Mouse (Mus musculus) limb, embryonic 10.5 days (tissue): ENCODE measurements around the gene Rab11fip4. TPM values are rescaled to one million over a fixed set of nuclear protein-coding genes. Genes with fewer than 3 reads are reported as not detected.

Experiments used
- DNase-seq: peaks from one replicate; pipeline ENCODE4 v3.0.0-alpha.2; 2017; ENCODE audit warnings: low spot score
- H3K27ac ChIP-seq: fragments of 300-500 bp; sonication (generic); 2 replicates; pipeline ENCODE4 v1.5.1; 2016; ENCODE audit warnings: mild to moderate bottlenecking
- H3K27me3 ChIP-seq: fragments of 300-500 bp; sonication (generic); 2 replicates; pipeline ENCODE4 v1.6.1; 2016; ENCODE audit warnings: low read depth, mild to moderate bottlenecking; ENCODE audit not compliant: poor library complexity, severe bottlenecking
- H3K36me3 ChIP-seq: fragments of 300-500 bp; sonication (generic); 2 replicates; pipeline ENCODE4 v1.6.1; 2016; ENCODE audit warnings: mild to moderate bottlenecking, moderate library complexity
- H3K4me1 ChIP-seq: fragments of 300-500 bp; sonication (generic); 2 replicates; pipeline ENCODE4 v1.6.1; 2016
- H3K4me3 ChIP-seq: fragments of 300-500 bp; sonication (generic); 2 replicates; pipeline ENCODE4 v1.5.1; 2016; ENCODE audit warnings: mild to moderate bottlenecking, moderate library complexity
- H3K9me3 ChIP-seq: fragments of 300-500 bp; sonication (generic); replicated peaks from 2 replicates; pipeline ENCODE4 v1.6.1; 2016; ENCODE audit warnings: mild to moderate bottlenecking
- WGBS: fragments of 180-500 bp; shearing (Covaris S2); methylation state at CpG from one replicate; pipeline ENCODE4 v1.1.7; 2016; 5-methylcytosine and 5-hydroxymethylcytosine counted together
- polyA plus RNA-seq: library from polyadenylated mRNA; unstranded; fragments of >200 nt; fragmentation: Nextera tagmentation; extraction: Ambion mirVana; gene quantifications from 2 replicates; pipeline ENCODE4 v1.2.1, GENCODE M21; 2016

The Rab11fip4 gene
- polyA plus RNA-seq, 1 experiment from 2014 or later = 13.4 TPM

GRCm38 (mm10) chr11:79663158-79663557 lies 72.1 kb downstream of the Rab11fip4 start:
- Histone ChIP-seq H3K27ac (no peak overlapping the region), H3K4me1 (peaks cover 47% of the 10 kb centered on the region), H3K4me3 (0 out of 2 replicates have a peak overlapping the region, but pooled peaks have one; percentile 11), H3K27me3 (peaks cover 14% of the 10 kb centered on the region; the same call in 1 of the 2 replicates), H3K36me3 (no peaks in the 10 kb centered on the region; the same call in 1 of the 2 replicates), H3K9me3 (no peaks in the 10 kb centered on the region)
- WGBS = 88% methylated on average over 9 of the region's 9 CpGs
- DNase-seq = no peak

- Histone ChIP-seq H3K9me3 (no peaks in the 10 kb centered on the region), H3K27ac (no peak overlapping the region), H3K27me3 (peaks cover 14% of the 10 kb centered on the region; the same call in 1 of the 2 replicates), H3K4me1 (peaks cover 48% of the 10 kb centered on the region), H3K4me3 (no peak overlapping the region), H3K36me3 (no peaks in the 10 kb centered on the region; the same call in 1 of the 2 replicates)
- 85% methylated on average over 7 of the region's 7 CpGs for WGBS
- DNase-seq = no peak
Measured at GRCm38 (mm10) chr11:79663570-79663969, 72.6 kb downstream of the Rab11fip4 start.

- H3K4me1 ChIP-seq = peaks cover 61% of the 10 kb centered on the region
Measured at GRCm38 (mm10) chr11:79666544-79666943, 75.5 kb downstream of the Rab11fip4 start.

GRCm38 (mm10) chr11:79669210-79669609 lies 78.2 kb downstream of the Rab11fip4 start:
- Histone ChIP-seq H3K36me3 (no peaks in the 10 kb centered on the region; the same call in 1 of the 2 replicates), H3K27ac (peak overlapping the region; percentile 89), H3K9me3 (no peaks in the 10 kb centered on the region), H3K27me3 (no peaks in the 10 kb centered on the region), H3K4me3 (no peak overlapping the region), H3K4me1 (peaks cover 54% of the 10 kb centered on the region)
- 51% methylated on average over 6 of the region's 6 CpGs for WGBS
- no peak for DNase-seq

More at GRCm38 (mm10) chr11:79666544-79666943, 75.5 kb downstream of the Rab11fip4 start:
- Histone ChIP-seq H3K27me3 (peaks cover 12% of the 10 kb centered on the region; the same call in 1 of the 2 replicates), H3K9me3 (no peaks in the 10 kb centered on the region), H3K27ac (peak overlapping the region; percentile 50; the same call in 1 of the 2 replicates), H3K36me3 (no peaks in the 10 kb centered on the region; the same call in 1 of the 2 replicates), H3K4me3 (no peak overlapping the region)
- 84% methylated on average over 8 of the region's 8 CpGs for WGBS
- no peak for DNase-seq

GRCm38 (mm10) chr11:79669947-79670346 lies 78.9 kb downstream of the Rab11fip4 start:
- WGBS = 6% methylated on average over 3 of the region's 3 CpGs
- no peaks in the 10 kb centered on the region for H3K27me3 ChIP-seq
- H3K36me3 ChIP-seq = no peaks in the 10 kb centered on the region; the same call in 1 of the 2 replicates
- H3K4me3 ChIP-seq = no peak overlapping the region
- peaks cover 54% of the 10 kb centered on the region for H3K4me1 ChIP-seq
- no peaks in the 10 kb centered on the region for H3K9me3 ChIP-seq
- peak; percentile 55 for DNase-seq
- H3K27ac ChIP-seq = peak overlapping the region; percentile 89

GRCm38 (mm10) chr11:79670411-79670945 lies 79.5 kb downstream of the Rab11fip4 start:
- Histone ChIP-seq H3K4me1 (peaks cover 54% of the 10 kb centered on the region), H3K36me3 (no peaks in the 10 kb centered on the region; the same call in 1 of the 2 replicates), H3K27me3 (no peaks in the 10 kb centered on the region), H3K9me3 (no peaks in the 10 kb centered on the region), H3K4me3 (no peak overlapping the region), H3K27ac (peak overlapping the region; percentile 89)
- WGBS = 76% methylated on average over 7 of the region's 7 CpGs
- no peak for DNase-seq

GRCm38 (mm10) chr11:79671668-79672281 lies 80.8 kb downstream of the Rab11fip4 start:
- H3K4me3 ChIP-seq = no peak overlapping the region
- DNase-seq = no peak

GRCm38 (mm10) chr11:79673072-79673471 lies 82.1 kb downstream of the Rab11fip4 start:
- Histone ChIP-seq H3K27me3 (no peaks in the 10 kb centered on the region), H3K4me1 (peaks cover 45% of the 10 kb centered on the region), H3K9me3 (no peaks in the 10 kb centered on the region), H3K4me3 (no peak overlapping the region), H3K27ac (no peak overlapping the region), H3K36me3 (no peaks in the 10 kb centered on the region; the same call in 1 of the 2 replicates)
- no peak for DNase-seq
- 84% methylated on average over 5 of the region's 5 CpGs for WGBS

More at GRCm38 (mm10) chr11:79671668-79672281, 80.8 kb downstream of the Rab11fip4 start:
- Histone ChIP-seq H3K27me3 (no peaks in the 10 kb centered on the region), H3K36me3 (no peaks in the 10 kb centered on the region; the same call in 1 of the 2 replicates), H3K4me1 (peaks cover 45% of the 10 kb centered on the region), H3K27ac (peak overlapping the region; percentile 89; the same call in 1 of the 2 replicates), H3K9me3 (no peaks in the 10 kb centered on the region)
- WGBS = 57% methylated on average over 6 of the region's 6 CpGs

- peaks cover 43% of the 10 kb centered on the region for H3K4me1 ChIP-seq
Measured at GRCm38 (mm10) chr11:79673717-79674116, 82.7 kb downstream of the Rab11fip4 start.

GRCm38 (mm10) chr11:79674231-79674630 lies 83.2 kb downstream of the Rab11fip4 start:
- no peak for DNase-seq
- H3K4me1 ChIP-seq = peaks cover 38% of the 10 kb centered on the region

More at GRCm38 (mm10) chr11:79673717-79674116, 82.7 kb downstream of the Rab11fip4 start:
- Histone ChIP-seq H3K4me3 (no peak overlapping the region), H3K36me3 (no peaks in the 10 kb centered on the region), H3K27ac (no peak overlapping the region; the same call in 1 of the 2 replicates), H3K27me3 (no peaks in the 10 kb centered on the region), H3K9me3 (no peaks in the 10 kb centered on the region)
- 73% methylated on average over 8 of the region's 8 CpGs for WGBS
- no peak for DNase-seq

GRCm38 (mm10) chr11:79674632-79675031 lies 83.6 kb downstream of the Rab11fip4 start:
- Histone ChIP-seq H3K27ac (peak overlapping the region; percentile 30; the same call in 1 of the 2 replicates), H3K4me1 (peaks cover 34% of the 10 kb centered on the region), H3K4me3 (no peak overlapping the region), H3K27me3 (no peaks in the 10 kb centered on the region), H3K9me3 (no peaks in the 10 kb centered on the region), H3K36me3 (no peaks in the 10 kb centered on the region)
- 95% methylated on average over 7 of the region's 7 CpGs for whole genome bisulfite sequencing
- no peak for DNase-seq

More at GRCm38 (mm10) chr11:79674231-79674630, 83.2 kb downstream of the Rab11fip4 start:
- no peaks in the 10 kb centered on the region for H3K27me3 ChIP-seq
- WGBS = 76% methylated on average over 3 of the region's 3 CpGs
- no peaks in the 10 kb centered on the region for H3K36me3 ChIP-seq
- peak overlapping the region; percentile 30 for H3K27ac ChIP-seq
- H3K4me3 ChIP-seq = no peak overlapping the region
- H3K9me3 ChIP-seq = no peaks in the 10 kb centered on the region

GRCm38 (mm10) chr11:79675285-79675684 lies 84.3 kb downstream of the Rab11fip4 start:
- Histone ChIP-seq H3K27ac (no peak overlapping the region), H3K36me3 (no peaks in the 10 kb centered on the region)

GRCm38 (mm10) chr11:79675994-79676393 lies 85.0 kb downstream of the Rab11fip4 start:
- WGBS = 88% methylated on average over 6 of the region's 6 CpGs
- H3K4me1 ChIP-seq = peaks cover 20% of the 10 kb centered on the region
- no peak overlapping the region for H3K4me3 ChIP-seq
- H3K27me3 ChIP-seq = no peaks in the 10 kb centered on the region
- no peak for DNase-seq
- H3K9me3 ChIP-seq = no peaks in the 10 kb centered on the region
- peaks cover 4% of the 10 kb centered on the region; the same call in 1 of the 2 replicates for H3K36me3 ChIP-seq
- H3K27ac ChIP-seq = no peak overlapping the region

More at GRCm38 (mm10) chr11:79675285-79675684, 84.3 kb downstream of the Rab11fip4 start:
- DNase-seq = no peak
- Histone ChIP-seq H3K4me1 (peaks cover 27% of the 10 kb centered on the region), H3K4me3 (no peak overlapping the region), H3K9me3 (no peaks in the 10 kb centered on the region), H3K27me3 (no peaks in the 10 kb centered on the region)
- 84% methylated on average over 12 of the region's 12 CpGs for WGBS
